Mouse (Mus musculus): ENCODE results near the gene Olfr397. TPM values are rescaled to one million over a fixed set of nuclear protein-coding genes. Genes with fewer than 3 reads are reported as not detected.

Olfr397 gene
- polyA plus RNA-seq (2012; ENCODE audit: insufficient read depth, low replicate concordance), result not detected in 2 replicates

- H3K9me3 ChIP-seq, result no peaks in the 10 kb centered on the region
- no peak within 1 kb of the TSS for H3K4me3 ChIP-seq (replicated peaks)
- no peaks in the 10 kb centered on the region for H3K36me3 ChIP-seq (replicated peaks; ENCODE audit: low read length)
- H3K4me1 ChIP-seq, result no peaks in the 10 kb centered on the region
- H3K27me3 ChIP-seq (replicated peaks), result no peaks in the 10 kb centered on the region
- TF ChIP-seq FLI1 (IDR thresholded peaks at IDR 0.05; ENCODE audit: low read length), result no peak
- TF ChIP-seq GATA1 (IDR thresholded peaks at IDR 0.05; ENCODE audit: borderline replicate concordance, low read length), result no peak
These were observed at the start of gene Olfr397 for GRCm38 (mm10) chr11:73960517-73960916. Olfr397 (plus strand) TSS chr11:73960817.

DNA sequence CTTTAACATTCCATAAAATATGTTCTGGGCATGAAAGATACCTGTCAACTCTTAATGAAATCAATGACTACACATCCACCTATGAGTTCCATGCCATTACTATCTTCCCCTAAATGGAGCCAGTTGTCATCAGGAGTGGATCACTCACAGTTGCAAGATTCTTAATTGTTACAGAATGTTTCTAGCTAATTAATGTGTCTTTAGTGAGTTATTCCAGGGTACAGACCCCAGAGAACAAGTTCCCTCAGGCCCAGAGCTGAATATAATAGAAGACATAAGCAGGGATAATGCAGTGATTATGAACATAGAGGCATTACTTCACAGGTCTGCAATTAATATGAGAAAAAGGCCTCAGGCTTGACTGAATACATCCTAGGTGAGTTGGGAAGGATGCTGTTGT is 24.2 kb upstream of the Olfr397 start, which contains the start of gene Olfr23:
Gene Olfr23, plus strand, starts transcription at position 301 of the 400 bp plus-strand sequence.
- Histone ChIP-seq H3K4me3 (replicated peaks) (no peak within 1 kb of the TSS), H3K9me3 (no peaks in the 10 kb centered on the region), H3K27me3 (replicated peaks) (no peaks in the 10 kb centered on the region), H3K4me1 (no peaks in the 10 kb centered on the region), H3K36me3 (replicated peaks; ENCODE audit: low read length) (no peaks in the 10 kb centered on the region)
- TF ChIP-seq FLI1 (IDR thresholded peaks at IDR 0.05; ENCODE audit: low read length), result no peak
- TF ChIP-seq GATA1 (IDR thresholded peaks at IDR 0.05; ENCODE audit: borderline replicate concordance, low read length), result no peak

DNA sequence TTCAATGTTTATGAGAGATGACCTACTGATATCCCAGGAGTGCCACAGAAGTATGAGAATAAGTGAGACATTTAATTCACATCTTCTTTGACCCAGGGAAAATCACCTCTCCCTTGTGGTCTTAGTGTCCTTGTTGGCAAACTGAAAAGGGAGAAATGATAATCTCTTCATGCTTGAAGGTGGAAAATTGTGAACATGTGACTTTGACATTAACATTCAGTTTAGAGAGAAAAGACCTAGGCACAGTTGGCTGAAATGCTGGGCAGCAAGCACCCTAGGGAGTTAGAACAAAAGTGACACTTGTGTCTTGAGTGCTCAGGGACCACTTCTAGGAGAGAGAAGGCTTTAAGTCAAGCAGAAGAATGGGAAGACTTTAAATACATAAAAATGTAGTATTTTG is 29.7 kb downstream of the Olfr397 start, which contains the start of gene Olfr398:
Gene Olfr398, minus strand, starts transcription at position 101 of the 400 bp plus-strand sequence.
- TF ChIP-seq GATA1 (IDR thresholded peaks at IDR 0.05; ENCODE audit: borderline replicate concordance, low read length) (no peak), FLI1 (IDR thresholded peaks at IDR 0.05; ENCODE audit: low read length) (no peak)
- no peaks in the 10 kb centered on the region for H3K27me3 ChIP-seq (replicated peaks)
- H3K4me1 ChIP-seq, result no peaks in the 10 kb centered on the region
- H3K4me3 ChIP-seq (replicated peaks), result no peak within 1 kb of the TSS
- H3K36me3 ChIP-seq (replicated peaks; ENCODE audit: low read length), result no peaks in the 10 kb centered on the region
- peaks cover 7% of the 10 kb centered on the region; the same call in 1 of the 2 replicates for H3K9me3 ChIP-seq

GRCm38 (mm10) chr11:73993115-73993514 is 32.5 kb downstream of the Olfr397 start:
- TF ChIP-seq FLI1 (IDR thresholded peaks at IDR 0.05; ENCODE audit: low read length), result no peak
- Histone ChIP-seq H3K9me3 (0 out of 2 replicates have a peak, but pooled peaks cover 3% of the 10 kb centered on the region), H3K27me3 (replicated peaks) (no peaks in the 10 kb centered on the region), H3K36me3 (replicated peaks; ENCODE audit: low read length) (no peaks in the 10 kb centered on the region), H3K4me1 (no peaks in the 10 kb centered on the region), H3K4me3 (replicated peaks) (no peak overlapping the region)

Other genes with a start within 250 kb of the Olfr397 start
- gene Olfr389, start 180.1 kb upstream of the Olfr397 start, polyA plus RNA-seq (2012; ENCODE audit: insufficient read depth, low replicate concordance), result not detected in 2 replicates
- not detected in 2 replicates for gene Olfr390, start 177.9 kb upstream of the Olfr397 start, polyA plus RNA-seq (2012; ENCODE audit: insufficient read depth, low replicate concordance)
- gene Olfr391-ps, start 157.8 kb upstream of the Olfr397 start, polyA plus RNA-seq (2012; ENCODE audit: insufficient read depth, low replicate concordance), result 0.30 TPM in 1 of 2 replicates, not detected in the other
- not detected in 2 replicates for gene Olfr392, start 143.8 kb upstream of the Olfr397 start, polyA plus RNA-seq (2012; ENCODE audit: insufficient read depth, low replicate concordance)
- gene Olfr393, start 109.4 kb upstream of the Olfr397 start, polyA plus RNA-seq (2012; ENCODE audit: insufficient read depth, low replicate concordance), result not detected in 2 replicates
- gene Olfr394, start 70.0 kb upstream of the Olfr397 start, polyA plus RNA-seq (2012; ENCODE audit: insufficient read depth, low replicate concordance), result 0.49 TPM in 1 of 2 replicates, not detected in the other
- not detected in 2 replicates for gene Olfr395, start 51.5 kb upstream of the Olfr397 start, polyA plus RNA-seq (2012; ENCODE audit: insufficient read depth, low replicate concordance)
- not detected in 2 replicates for gene Olfr23, start 24.1 kb upstream of the Olfr397 start, polyA plus RNA-seq (2012; ENCODE audit: insufficient read depth, low replicate concordance)
- not detected in 2 replicates for gene Olfr398, start 29.6 kb downstream of the Olfr397 start, polyA plus RNA-seq (2012; ENCODE audit: insufficient read depth, low replicate concordance)
- gene Olfr139, start 95.7 kb downstream of the Olfr397 start, polyA plus RNA-seq (2012; ENCODE audit: insufficient read depth, low replicate concordance), result not detected in 2 replicates
- not detected in 2 replicates for gene Olfr399, start 95.8 kb downstream of the Olfr397 start, polyA plus RNA-seq (2012; ENCODE audit: insufficient read depth, low replicate concordance)
- gene Zfp616, start 109.1 kb downstream of the Olfr397 start, polyA plus RNA-seq (2012; ENCODE audit: insufficient read depth, low replicate concordance), result not detected in 2 replicates
- not detected in 2 replicates for gene Olfr401, start 152.9 kb downstream of the Olfr397 start, polyA plus RNA-seq (2012; ENCODE audit: insufficient read depth, low replicate concordance)
- gene Olfr402, start 192.7 kb downstream of the Olfr397 start, polyA plus RNA-seq (2012; ENCODE audit: insufficient read depth, low replicate concordance), result not detected in 2 replicates
- gene Olfr403, start 225.4 kb downstream of the Olfr397 start, polyA plus RNA-seq (2012; ENCODE audit: insufficient read depth, low replicate concordance), result not detected in 2 replicates

Measured in megakaryocyte, embryonic 14.5 days (primary cell).